Comparison of ENCODE assay signal across 9 mouse cellular contexts in genomic region chr5:64714221-64714653, GRCm38 (mm10).
DNase-seq lines count a peak whose midpoint lies in the region; ATAC-seq and TF ChIP-seq lines count a peak whose summit lies in the region.
"Had no signal": no experiment of that assay in that cellular context is flagged by ENCODE, and none has a peak within 500 bp of the region (broad histone marks: within the 10 kb centered on the region; RNA-seq: fewer than 3 reads in every experiment).

No protein-coding gene starts in this region.

- TF ChIP-seq POLR2A in brain, embryonic 14.5 days (IDR thresholded peaks at IDR 0.05; ENCODE audit: borderline replicate concordance, extremely low read depth, insufficient read depth, insufficient read length, poor library complexity, severe bottlenecking) = no peak

- ATAC-seq in heart, embryonic 12.5 days (ENCODE audit: insufficient number of reproducible peaks, low FRiP score) = no peak
- ATAC-seq in hindbrain, embryonic 13.5 days (ENCODE audit: low FRiP score) = peak; percentile 57; the same call in 1 of the 2 replicates
- ATAC-seq in midbrain, embryonic 13.5 days = peak; percentile 80
- ATAC-seq in monocyte, adult 5-6 weeks (replicated peaks; ENCODE audit: insufficient number of reproducible peaks, low FRiP score, low TSS enrichment, poor library complexity, severe bottlenecking) = no peak

- no peak for DNase-seq in heart, adult 18-20 months
- DNase-seq in brain, embryonic 14.5 days (ENCODE audit: low read depth) = peak; percentile 62
- DNase-seq in adrenal gland, adult 18-20 months (ENCODE audit: low spot score in 2 of 2) = no peak
- no peak for DNase-seq in left cerebral cortex, adult 2 months (ENCODE audit: extremely low spot score in 1 of 2, low spot score in 2 of 2)

- H3K9ac ChIP-seq in heart, embryonic 12.5 days = no peak overlapping the region
- H3K9ac ChIP-seq in hindbrain, embryonic 13.5 days = no peak overlapping the region
- H3K9ac ChIP-seq in midbrain, embryonic 13.5 days (replicated peaks) = no peak overlapping the region

- WGBS in heart, embryonic 12.5 days = 70% methylated on average over 10 of the region's 10 CpGs
- 18% methylated on average over 10 of the region's 10 CpGs for WGBS in hindbrain, embryonic 13.5 days
- WGBS in midbrain, embryonic 13.5 days = 24% methylated on average over 10 of the region's 10 CpGs

- no peaks in the 10 kb centered on the region for H3K36me3 ChIP-seq in heart, embryonic 12.5 days
- H3K36me3 ChIP-seq in hindbrain, embryonic 13.5 days = no peaks in the 10 kb centered on the region
- H3K36me3 ChIP-seq in midbrain, embryonic 13.5 days = no peaks in the 10 kb centered on the region
- H3K36me3 ChIP-seq: G1E had no signal

- H3K4me3 ChIP-seq in heart, embryonic 12.5 days = no peak overlapping the region
- no peak overlapping the region for H3K4me3 ChIP-seq in hindbrain, embryonic 13.5 days
- H3K4me3 ChIP-seq in midbrain, embryonic 13.5 days (replicated peaks) = no peak overlapping the region
- H3K4me3 ChIP-seq in left cerebral cortex, adult 2 months = no peak overlapping the region

- no peak overlapping the region for H3K27ac ChIP-seq in heart, embryonic 12.5 days (ENCODE audit: poor library complexity, severe bottlenecking)
- peak overlapping the region; percentile 35; the same call in 1 of the 2 replicates for H3K27ac ChIP-seq in hindbrain, embryonic 13.5 days
- H3K27ac ChIP-seq in midbrain, embryonic 13.5 days = peak overlapping the region; percentile 51
- no peak overlapping the region for H3K27ac ChIP-seq in left cerebral cortex, adult 2 months

- no peaks in the 10 kb centered on the region for H3K27me3 ChIP-seq in heart, embryonic 12.5 days (replicated peaks)
- no peaks in the 10 kb centered on the region for H3K27me3 ChIP-seq in hindbrain, embryonic 13.5 days
- H3K27me3 ChIP-seq in midbrain, embryonic 13.5 days = no peaks in the 10 kb centered on the region

- no peak for TF ChIP-seq CTCF in brain, embryonic 14.5 days (IDR thresholded peaks at IDR 0.05; ENCODE audit: borderline replicate concordance, extremely low read depth, insufficient read depth, insufficient read length)
- no peak for TF ChIP-seq CTCF in left cerebral cortex, adult 2 months (IDR thresholded peaks at IDR 0.05)

- no peaks in the 10 kb centered on the region for H3K9me3 ChIP-seq in heart, embryonic 12.5 days (replicated peaks)
- H3K9me3 ChIP-seq in hindbrain, embryonic 13.5 days = no peaks in the 10 kb centered on the region
- no peaks in the 10 kb centered on the region for H3K9me3 ChIP-seq in midbrain, embryonic 13.5 days
- H3K9me3 ChIP-seq: G1E had no signal

- intact Hi-C loops in left cerebral cortex, adult 2 months (cut with DNase I) = no loop called here

- H3K4me2 ChIP-seq in heart, embryonic 12.5 days = peak overlapping the region; percentile 15; the same call in 1 of the 2 replicates
- no peak overlapping the region for H3K4me2 ChIP-seq in hindbrain, embryonic 13.5 days
- H3K4me2 ChIP-seq in midbrain, embryonic 13.5 days (replicated peaks) = no peak overlapping the region; the same call in 1 of the 2 replicates

- peaks cover 6% of the 10 kb centered on the region for H3K4me1 ChIP-seq in heart, embryonic 12.5 days (replicated peaks)
- H3K4me1 ChIP-seq in hindbrain, embryonic 13.5 days (replicated peaks) = peaks cover 4% of the 10 kb centered on the region; the same call in 1 of the 2 replicates
- peaks cover 4% of the 10 kb centered on the region for H3K4me1 ChIP-seq in midbrain, embryonic 13.5 days (replicated peaks)

Comparison
In these comparisons a context has a peak if more than half of its experiments do, and no peak if none do; other contexts are left out.
1. ATAC-seq: peak in hindbrain, embryonic 13.5 days (single experiment) and midbrain, embryonic 13.5 days (single experiment); none in heart, embryonic 12.5 days (single experiment) and monocyte, adult 5-6 weeks (single experiment).
2. H3K27ac ChIP-seq: peak in hindbrain, embryonic 13.5 days (single experiment) and midbrain, embryonic 13.5 days (single experiment); none in heart, embryonic 12.5 days (single experiment) and left cerebral cortex, adult 2 months (single experiment).